Mouse (Mus musculus) lung, postnatal 0 days (tissue): ENCODE data around the gene Npff.

Experiments used
- CTCF ChIP-seq: IDR thresholded peaks from 2 replicates; pipeline ENCODE4 v1.5.1; 2016; ENCODE audit warnings: antibody characterized with exemption, mild to moderate bottlenecking
- EP300 ChIP-seq: IDR thresholded peaks from 2 replicates; pipeline ENCODE4 v1.6.1; 2016; ENCODE audit warnings: antibody characterized with exemption, mild to moderate bottlenecking, control low read depth

DNA sequence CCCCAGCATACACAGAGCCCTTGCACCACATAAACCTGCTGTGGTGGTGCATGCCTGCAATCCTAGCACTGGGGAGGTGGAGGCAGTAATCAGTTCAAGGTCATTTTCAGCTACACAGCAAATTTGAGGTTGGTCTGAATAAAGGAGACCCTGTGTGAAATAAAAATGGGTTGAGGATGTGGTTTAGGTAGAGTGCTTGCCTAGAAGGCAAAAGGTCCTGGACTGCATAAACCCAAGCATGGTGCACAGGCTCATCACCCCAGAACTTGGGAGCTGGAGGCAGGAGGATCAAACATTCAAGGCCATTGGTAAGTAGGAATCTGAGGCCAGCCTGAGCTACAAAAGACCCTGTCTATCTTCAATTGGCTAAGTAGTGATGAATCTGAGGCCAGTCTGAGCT, 17.2 kb downstream of the Npff start:
- TF ChIP-seq CTCF (no peak), EP300 (no peak)
